17 mouse cellular contexts compared by ENCODE assay signal in genomic region chr4:48314814-48315213, GRCm38 (mm10). TPM values are rescaled to one million over a fixed set of nuclear protein-coding genes. Genes with fewer than 3 reads are reported as not detected.
DNase-seq lines count a peak whose midpoint lies in the region; ATAC-seq and TF ChIP-seq lines count a peak whose summit lies in the region.
"Had no signal": no experiment of that assay in that cellular context is flagged by ENCODE, and none has a peak within 500 bp of the region (broad histone marks: within the 10 kb centered on the region; RNA-seq: fewer than 3 reads in every experiment).

No protein-coding gene starts in this region.

- DNase-seq in liver, embryonic 11.5 days (ENCODE audit: low spot score) = no peak
- no peak for DNase-seq in stomach, postnatal 0 days (ENCODE audit: low spot score)
- DNase-seq in gastrocnemius, postnatal 25 days = no peak
- no peak for DNase-seq in left cerebral cortex, postnatal 25 days (ENCODE audit: low spot score in 2 of 2)
- DNase-seq in testis, postnatal 10 days (ENCODE audit: low spot score) = no peak
- DNase-seq: adrenal gland, postnatal 14 days; cerebellum, adult 11-12 months; cerebellum, adult 9-10 months; cerebellum, postnatal 25 days; heart, adult 18-20 months; heart, postnatal 10 days; heart, postnatal 4 days had no signal

- H3K4me1 ChIP-seq in liver, embryonic 12.5 days = no peaks in the 10 kb centered on the region
- no peaks in the 10 kb centered on the region for H3K4me1 ChIP-seq in liver, embryonic 11.5 days (replicated peaks; ENCODE audit: control insufficient read depth, insufficient read depth, low read length)
- no peaks in the 10 kb centered on the region for H3K4me1 ChIP-seq in liver, embryonic 15.5 days (replicated peaks)
- no peaks in the 10 kb centered on the region for H3K4me1 ChIP-seq in stomach, postnatal 0 days (replicated peaks; ENCODE audit: control insufficient read depth, insufficient read depth)
- H3K4me1 ChIP-seq: embryonic facial prominence, embryonic 12.5 days; forebrain, embryonic 15.5 days; heart, embryonic 10.5 days had no signal

- intact Hi-C loops in left cerebral cortex, postnatal 25 days (cut with DNase I) = loop anchor here (5.0 kb wide), 1 partner anchor 67 kb away; no protein-coding TSS in a partner anchor

- no peak for TF ChIP-seq EP300 in stomach, postnatal 0 days (optimal IDR thresholded peaks at IDR 0.05)

- H3K9me3 ChIP-seq in liver, embryonic 12.5 days (replicated peaks) = no peaks in the 10 kb centered on the region
- no peaks in the 10 kb centered on the region for H3K9me3 ChIP-seq in liver, embryonic 11.5 days (ENCODE audit: control insufficient read depth, low read length)
- H3K9me3 ChIP-seq in liver, embryonic 15.5 days (replicated peaks) = no peaks in the 10 kb centered on the region
- H3K9me3 ChIP-seq in stomach, postnatal 0 days (ENCODE audit: control insufficient read depth, low read length) = no peaks in the 10 kb centered on the region
- H3K9me3 ChIP-seq: embryonic facial prominence, embryonic 12.5 days; forebrain, embryonic 15.5 days; heart, embryonic 10.5 days had no signal

- 76% methylated on average over 3 of the region's 3 CpGs for WGBS in liver, embryonic 12.5 days (ENCODE audit: insufficient replicate concordance)
- 76% methylated on average over 3 of the region's 3 CpGs for WGBS in liver, embryonic 11.5 days
- WGBS in liver, embryonic 15.5 days (ENCODE audit: insufficient replicate concordance) = 54% methylated on average over 3 of the region's 3 CpGs
- WGBS in stomach, postnatal 0 days = 79% methylated on average over 3 of the region's 3 CpGs

- no peak overlapping the region for H3K9ac ChIP-seq in liver, embryonic 12.5 days
- no peak overlapping the region for H3K9ac ChIP-seq in liver, embryonic 11.5 days (ENCODE audit: low read depth, low read length)
- H3K9ac ChIP-seq in liver, embryonic 15.5 days = no peak overlapping the region
- H3K9ac ChIP-seq in stomach, postnatal 0 days (ENCODE audit: low read length) = no peak overlapping the region
- H3K9ac ChIP-seq: embryonic facial prominence, embryonic 12.5 days; forebrain, embryonic 15.5 days had no signal

- H3K4me2 ChIP-seq in liver, embryonic 12.5 days = no peak overlapping the region
- no peak overlapping the region for H3K4me2 ChIP-seq in liver, embryonic 11.5 days
- H3K4me2 ChIP-seq in liver, embryonic 15.5 days = no peak overlapping the region
- no peak overlapping the region for H3K4me2 ChIP-seq in stomach, postnatal 0 days (replicated peaks; ENCODE audit: low read depth)
- H3K4me2 ChIP-seq: embryonic facial prominence, embryonic 12.5 days; forebrain, embryonic 15.5 days had no signal

- TF ChIP-seq CTCF in stomach, postnatal 0 days (IDR thresholded peaks at IDR 0.05; ENCODE audit: low read depth) = no peak

- no peaks in the 10 kb centered on the region for H3K27me3 ChIP-seq in liver, embryonic 12.5 days (replicated peaks)
- no peaks in the 10 kb centered on the region for H3K27me3 ChIP-seq in liver, embryonic 11.5 days (replicated peaks; ENCODE audit: control insufficient read depth, insufficient read depth, low read length)
- H3K27me3 ChIP-seq in liver, embryonic 15.5 days = no peaks in the 10 kb centered on the region
- H3K27me3 ChIP-seq in stomach, postnatal 0 days (ENCODE audit: control insufficient read depth, insufficient read depth, low read length) = no peaks in the 10 kb centered on the region
- H3K27me3 ChIP-seq: embryonic facial prominence, embryonic 12.5 days; forebrain, embryonic 15.5 days had no signal

- H3K4me3 ChIP-seq in liver, embryonic 12.5 days = no peak overlapping the region
- no peak overlapping the region for H3K4me3 ChIP-seq in liver, embryonic 11.5 days (ENCODE audit: low read depth, low read length)
- H3K4me3 ChIP-seq in liver, embryonic 15.5 days (replicated peaks) = no peak overlapping the region
- no peak overlapping the region for H3K4me3 ChIP-seq in stomach, postnatal 0 days (ENCODE audit: low read depth, low read length)
- H3K4me3 ChIP-seq: embryonic facial prominence, embryonic 12.5 days; forebrain, embryonic 15.5 days; heart, embryonic 10.5 days had no signal

- H3K36me3 ChIP-seq in liver, embryonic 12.5 days = 0 out of 2 replicates have a peak, but pooled peaks cover 3% of the 10 kb centered on the region
- peaks cover 2% of the 10 kb centered on the region; the same call in 1 of the 2 replicates for H3K36me3 ChIP-seq in liver, embryonic 11.5 days (ENCODE audit: control insufficient read depth, insufficient read depth, low read length)
- no peaks in the 10 kb centered on the region for H3K36me3 ChIP-seq in liver, embryonic 15.5 days (replicated peaks)
- no peaks in the 10 kb centered on the region for H3K36me3 ChIP-seq in stomach, postnatal 0 days (ENCODE audit: control insufficient read depth, insufficient read depth, low read length)
- H3K36me3 ChIP-seq: forebrain, embryonic 15.5 days had no signal

- ATAC-seq in liver, embryonic 12.5 days = peak; percentile 55
- no peak for ATAC-seq in liver, embryonic 11.5 days (replicated peaks; ENCODE audit: low FRiP score)
- ATAC-seq in liver, embryonic 15.5 days (ENCODE audit: insufficient read depth) = peak; percentile 76
- peak; percentile 51; the same call in 1 of the 2 replicates for ATAC-seq in stomach, postnatal 0 days (ENCODE audit: low FRiP score, low TSS enrichment)
- ATAC-seq: forebrain, embryonic 15.5 days had no signal

- no peak overlapping the region for H3K27ac ChIP-seq in liver, embryonic 12.5 days
- no peak overlapping the region for H3K27ac ChIP-seq in liver, embryonic 11.5 days (ENCODE audit: low read depth, low read length)
- H3K27ac ChIP-seq in liver, embryonic 15.5 days (replicated peaks) = peak overlapping the region; percentile 24; the same call in 1 of the 2 replicates
- no peak overlapping the region for H3K27ac ChIP-seq in stomach, postnatal 0 days (replicated peaks)
- H3K27ac ChIP-seq: embryonic facial prominence, embryonic 12.5 days; forebrain, embryonic 15.5 days; heart, embryonic 10.5 days had no signal

RNA-seq across cellular contexts. Expression of gene Invs, which starts 35.3 kb away (rescaled TPM):
- polyA plus RNA-seq in liver, embryonic 12.5 days (2016; fragmentation: Nextera tagmentation; extraction: Ambion mirVana) = 3.3 and 3.7 TPM in 2 replicates
- polyA plus RNA-seq in liver, embryonic 11.5 days (2014; fragmentation: Nextera tagmentation; extraction: Ambion mirVana) = 4.9 and 5.4 TPM in 2 replicates
- polyA plus RNA-seq in liver, embryonic 15.5 days (2015; fragmentation: Nextera tagmentation; extraction: Ambion mirVana) = 1.9 TPM in 2 replicates
- 2.2 and 2.6 TPM in 2 replicates for polyA plus RNA-seq in stomach, postnatal 0 days (2015; fragmentation: Nextera tagmentation; extraction: Ambion mirVana)
- 1 to 10 TPM; 2.1 to 2.7 TPM for total RNA-seq in gastrocnemius, postnatal 25 days (2021)
- 10 to 100 TPM; 10.7 to 15.1 TPM for total RNA-seq in left cerebral cortex, postnatal 25 days (2021)

RNA-seq across cellular contexts. Expression of gene Erp44, which starts 35.5 kb away (rescaled TPM):
- polyA plus RNA-seq in liver, embryonic 12.5 days (2016; fragmentation: Nextera tagmentation; extraction: Ambion mirVana) = 55.6 and 56.3 TPM in 2 replicates
- polyA plus RNA-seq in liver, embryonic 11.5 days (2014; fragmentation: Nextera tagmentation; extraction: Ambion mirVana) = 73.4 and 78.5 TPM in 2 replicates
- 46.0 and 49.2 TPM in 2 replicates for polyA plus RNA-seq in liver, embryonic 15.5 days (2015; fragmentation: Nextera tagmentation; extraction: Ambion mirVana)
- 118 and 121 TPM in 2 replicates for polyA plus RNA-seq in stomach, postnatal 0 days (2015; fragmentation: Nextera tagmentation; extraction: Ambion mirVana)
- total RNA-seq in gastrocnemius, postnatal 25 days (2021) = 10 to 100 TPM; 27.4 to 31.3 TPM
- 10 to 100 TPM; 34.4 to 39.2 TPM for total RNA-seq in left cerebral cortex, postnatal 25 days (2021)
